Comparison of ENCODE assay signal across 9 mouse cellular contexts in the genomic region with DNA sequence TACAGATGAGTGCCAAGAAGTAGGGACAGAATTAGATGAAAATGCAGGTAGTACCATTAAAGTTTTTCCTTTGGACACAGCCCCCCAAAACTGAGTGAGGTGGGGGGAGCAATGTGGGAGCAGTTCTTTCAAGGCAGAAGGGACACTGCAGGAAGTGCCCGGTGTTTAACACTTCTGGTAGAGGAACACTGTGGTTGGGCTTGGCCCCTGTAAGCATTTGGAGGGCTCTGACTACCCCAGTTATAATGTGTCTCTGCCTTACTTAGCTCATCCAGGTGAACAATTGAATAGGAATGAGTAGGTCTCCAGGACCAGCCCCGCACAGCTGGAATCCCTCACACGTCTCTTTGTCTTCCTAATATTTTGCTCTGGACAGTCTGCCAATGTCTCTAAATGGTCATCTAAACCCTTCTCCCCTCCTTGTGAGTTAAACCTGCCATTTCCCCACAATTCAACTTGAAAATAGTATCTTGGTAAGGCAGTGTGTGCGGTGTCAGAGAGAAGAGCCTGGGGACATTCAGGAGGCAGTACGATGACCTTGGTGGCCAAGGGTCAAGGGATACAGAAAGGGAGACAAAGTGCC.
DNase-seq lines count a peak whose midpoint lies in the region; ATAC-seq lines count a peak whose summit lies in the region.
"Had no signal": no experiment of that assay in that cellular context is flagged by ENCODE, and none has a peak within 500 bp of the region (broad histone marks: within the 10 kb centered on the region; RNA-seq: fewer than 3 reads in every experiment).

No protein-coding gene starts in this region.

- H3K36me3 ChIP-seq in kidney, embryonic 14.5 days (ENCODE audit: control insufficient read depth, insufficient read depth, low read length), result no peaks in the 10 kb centered on the region
- no peaks in the 10 kb centered on the region for H3K36me3 ChIP-seq in hindbrain, embryonic 14.5 days (replicated peaks; ENCODE audit: control insufficient read depth, insufficient read depth)
- H3K36me3 ChIP-seq in midbrain, embryonic 12.5 days, result no peaks in the 10 kb centered on the region
- H3K36me3 ChIP-seq: G1E had no signal

- no peak overlapping the region for H3K4me3 ChIP-seq in kidney, embryonic 14.5 days (ENCODE audit: low read length)
- H3K4me3 ChIP-seq in hindbrain, embryonic 14.5 days (replicated peaks; ENCODE audit: low read length), result peak overlapping the region; percentile 26; the same call in 1 of the 2 replicates
- H3K4me3 ChIP-seq in midbrain, embryonic 12.5 days, result peak overlapping the region; percentile 24; the same call in 1 of the 2 replicates

- H3K9ac ChIP-seq in kidney, embryonic 14.5 days (ENCODE audit: low read depth, low read length), result no peak overlapping the region
- H3K9ac ChIP-seq in hindbrain, embryonic 14.5 days, result 0 out of 2 replicates have a peak overlapping the region, but pooled peaks have one; percentile 7
- H3K9ac ChIP-seq in midbrain, embryonic 12.5 days (replicated peaks), result no peak overlapping the region

- 77% methylated on average over 5 of the region's 5 CpGs for WGBS in kidney, embryonic 14.5 days
- WGBS in hindbrain, embryonic 14.5 days, result 79% methylated on average over 5 of the region's 5 CpGs
- 84% methylated on average over 5 of the region's 5 CpGs for WGBS in midbrain, embryonic 12.5 days

- H3K9me3 ChIP-seq in kidney, embryonic 14.5 days (ENCODE audit: control insufficient read depth, low read length), result no peaks in the 10 kb centered on the region
- H3K9me3 ChIP-seq in hindbrain, embryonic 14.5 days (ENCODE audit: control insufficient read depth, low read length), result no peaks in the 10 kb centered on the region
- H3K9me3 ChIP-seq in midbrain, embryonic 12.5 days, result no peaks in the 10 kb centered on the region
- H3K9me3 ChIP-seq: G1E had no signal

- peak overlapping the region; percentile 38 for H3K4me2 ChIP-seq in kidney, embryonic 14.5 days (replicated peaks; ENCODE audit: low read depth, low read length)
- peak overlapping the region; percentile 56 for H3K4me2 ChIP-seq in hindbrain, embryonic 14.5 days (replicated peaks)
- peak overlapping the region; percentile 49 for H3K4me2 ChIP-seq in midbrain, embryonic 12.5 days (replicated peaks)

- H3K27ac ChIP-seq in kidney, embryonic 14.5 days (ENCODE audit: low read depth, low read length), result no peak overlapping the region
- no peak overlapping the region for H3K27ac ChIP-seq in hindbrain, embryonic 14.5 days
- H3K27ac ChIP-seq in midbrain, embryonic 12.5 days (replicated peaks), result no peak overlapping the region

- H3K4me1 ChIP-seq in kidney, embryonic 14.5 days (ENCODE audit: control insufficient read depth, insufficient read depth, low read length), result peaks cover 10% of the 10 kb centered on the region; the same call in 1 of the 2 replicates
- H3K4me1 ChIP-seq in hindbrain, embryonic 14.5 days (replicated peaks; ENCODE audit: control insufficient read depth, insufficient read depth, low read length), result peaks cover 9% of the 10 kb centered on the region; the same call in 1 of the 2 replicates
- peaks cover 5% of the 10 kb centered on the region; the same call in 1 of the 2 replicates for H3K4me1 ChIP-seq in midbrain, embryonic 12.5 days

- no peak for DNase-seq in kidney, postnatal 10 days
- peak; percentile 57 for DNase-seq in ZHBTc4 (ENCODE audit: low read depth, low spot score)
- no peak for DNase-seq in hindbrain, embryonic 14.5 days (ENCODE audit: low spot score)
- DNase-seq in left cerebral cortex, adult 18-20 months (ENCODE audit: low spot score in 2 of 2), result no peak
- DNase-seq in layer of hippocampus, adult 8-10 months (ENCODE audit: low spot score in 2 of 2), result no peak
- no peak for DNase-seq in adrenal gland, postnatal 4 days (ENCODE audit: low spot score in 2 of 2)

- no peaks in the 10 kb centered on the region for H3K27me3 ChIP-seq in kidney, embryonic 14.5 days (ENCODE audit: control insufficient read depth, insufficient read depth, low read length)
- H3K27me3 ChIP-seq in hindbrain, embryonic 14.5 days (ENCODE audit: control insufficient read depth, insufficient read depth, low read length), result no peaks in the 10 kb centered on the region
- peaks cover 12% of the 10 kb centered on the region for H3K27me3 ChIP-seq in midbrain, embryonic 12.5 days

- no peak for ATAC-seq in kidney, embryonic 14.5 days (ENCODE audit: low FRiP score, low TSS enrichment)
- peak; percentile 18; the same call in 1 of the 2 replicates for ATAC-seq in hindbrain, embryonic 14.5 days (ENCODE audit: low FRiP score)
- peak; percentile 29; the same call in 1 of the 2 replicates for ATAC-seq in midbrain, embryonic 12.5 days (ENCODE audit: low FRiP score, low read depth)
